Mouse (Mus musculus): ENCODE measurements at regions not wholly inside any gene's neighbourhood (a gene's known extent, or its start where the extent isn't known, plus 50 kb on each side); places are given as distances from the start of the nearest gene placed in this dataset.
A peak's percentile ranks its signal among the peaks of the same experiment; 100 is the strongest.
"Not testable (repeated sequence)": the region's sequence is repeated elsewhere in the genome, so short reads cannot be mapped to it uniquely, and the experiment has no call there.

DNA sequence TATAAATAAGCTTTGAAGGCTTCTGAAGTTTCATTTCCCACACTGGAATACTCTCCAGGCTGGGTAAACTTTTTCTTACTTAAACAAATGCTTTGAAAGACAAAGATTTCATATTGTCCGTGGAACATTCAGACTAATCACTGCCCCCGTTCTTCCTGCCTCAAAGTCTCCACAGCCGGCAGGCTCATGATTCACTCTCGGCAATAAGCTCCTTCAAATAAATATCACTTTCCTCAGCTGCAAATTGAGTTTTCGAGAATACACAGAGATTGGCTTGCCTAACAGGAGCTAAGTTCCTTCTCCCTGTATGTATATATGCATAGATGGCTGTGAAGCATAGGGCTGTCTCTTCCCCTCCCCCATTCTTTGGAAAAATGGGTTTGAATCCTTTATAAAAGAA is 249.2 kb upstream of the Tmpo start:
- H3K27me3 ChIP-seq (ENCODE audit: insufficient read depth, low read length), result no peaks in the 10 kb centered on the region
- DNase-seq (no peak), ATAC-seq (no peak)
- 0 out of 2 replicates have a peak, but pooled peaks cover 3% of the 10 kb centered on the region for H3K4me1 ChIP-seq (ENCODE audit: insufficient read depth)
- WGBS, result 35% methylated on average over 5 of the region's 5 CpGs
- no peak for TF ChIP-seq CTCF (IDR thresholded peaks at IDR 0.05; ENCODE audit: low read depth)
- no peak overlapping the region for H3K27ac ChIP-seq (ENCODE audit: low read depth, low read length)
- H3K4me3 ChIP-seq (ENCODE audit: low read depth, low read length), result no peak overlapping the region
- H3K9me3 ChIP-seq (ENCODE audit: low read length), result no peaks in the 10 kb centered on the region
- no peak overlapping the region for H3K9ac ChIP-seq
- H3K4me2 ChIP-seq (ENCODE audit: low read depth), result no peak overlapping the region
- H3K36me3 ChIP-seq (ENCODE audit: insufficient read depth), result no peaks in the 10 kb centered on the region

GRCm38 (mm10) chr10:91426584-91426983 is 245.5 kb upstream of the Tmpo start:
- H3K36me3 ChIP-seq (ENCODE audit: insufficient read depth), result no peaks in the 10 kb centered on the region
- ATAC-seq (no peak), DNase-seq (no peak)
- no peaks in the 10 kb centered on the region for H3K27me3 ChIP-seq (ENCODE audit: insufficient read depth, low read length)
- no peak overlapping the region for H3K4me2 ChIP-seq (ENCODE audit: low read depth)
- no peaks in the 10 kb centered on the region for H3K9me3 ChIP-seq (ENCODE audit: low read length)
- no peak overlapping the region for H3K27ac ChIP-seq (ENCODE audit: low read depth, low read length)
- H3K9ac ChIP-seq, result no peak overlapping the region
- no peak for TF ChIP-seq CTCF (IDR thresholded peaks at IDR 0.05; ENCODE audit: low read depth)
- no peak overlapping the region for H3K4me3 ChIP-seq (ENCODE audit: low read depth, low read length)
- WGBS, result 97% methylated on average over 3 of the region's 3 CpGs
- 0 out of 2 replicates have a peak, but pooled peaks cover 3% of the 10 kb centered on the region for H3K4me1 ChIP-seq (ENCODE audit: insufficient read depth)

- H3K4me1 ChIP-seq (ENCODE audit: insufficient read depth); H3K4me2 ChIP-seq (ENCODE audit: low read depth); H3K9me3 ChIP-seq (ENCODE audit: low read length); H3K27ac ChIP-seq (ENCODE audit: low read depth, low read length); H3K4me3 ChIP-seq (ENCODE audit: low read depth, low read length); DNase-seq; H3K36me3 ChIP-seq (ENCODE audit: insufficient read depth); ATAC-seq; H3K9ac ChIP-seq; H3K27me3 ChIP-seq (ENCODE audit: insufficient read depth, low read length): not testable (repeated sequence)
- 54% methylated on average over 7 of the region's 7 CpGs for WGBS
Measured at GRCm38 (mm10) chr10:91425625-91426385, 244.7 kb upstream of the Tmpo start.

DNA sequence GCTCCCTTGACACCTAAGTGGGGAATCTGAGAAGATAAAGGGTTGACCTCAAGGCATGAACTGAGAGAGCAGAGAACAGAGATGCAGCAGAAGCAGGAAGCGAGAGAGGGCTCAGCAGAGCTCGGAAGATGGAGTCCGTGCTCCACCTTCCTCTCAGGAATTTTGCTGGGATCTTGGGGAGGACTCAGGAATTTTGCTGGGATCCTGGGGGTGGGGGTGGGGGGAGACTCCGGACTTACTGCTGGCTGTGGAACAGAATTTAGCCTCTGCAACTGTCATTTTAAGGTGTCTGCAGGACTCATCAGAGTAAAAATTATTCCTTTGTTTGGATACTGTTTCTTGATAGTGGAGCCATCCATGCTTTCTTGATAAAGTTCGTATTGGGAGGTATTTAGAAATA is 243.7 kb upstream of the Tmpo start:
- WGBS, result 72% methylated on average over 5 of the region's 5 CpGs
- Histone ChIP-seq H3K4me2 (ENCODE audit: low read depth) (no peak overlapping the region), H3K4me3 (ENCODE audit: low read depth, low read length) (no peak overlapping the region), H3K36me3 (ENCODE audit: insufficient read depth) (no peaks in the 10 kb centered on the region), H3K27me3 (ENCODE audit: insufficient read depth, low read length) (no peaks in the 10 kb centered on the region), H3K9me3 (ENCODE audit: low read length) (no peaks in the 10 kb centered on the region), H3K27ac (ENCODE audit: low read depth, low read length) (no peak overlapping the region), H3K4me1 (ENCODE audit: insufficient read depth) (0 out of 2 replicates have a peak, but pooled peaks cover 3% of the 10 kb centered on the region), H3K9ac (no peak overlapping the region)
- ATAC-seq, result no peak
- TF ChIP-seq CTCF (IDR thresholded peaks at IDR 0.05; ENCODE audit: low read depth), result no peak
- no peak for DNase-seq

- no peaks in the 10 kb centered on the region for H3K27me3 ChIP-seq (ENCODE audit: insufficient read depth, low read length)
- ATAC-seq (peak; percentile 32; the same call in 1 of the 2 replicates), DNase-seq (peak; percentile 74)
- no peak overlapping the region for H3K9ac ChIP-seq
- H3K4me1 ChIP-seq (ENCODE audit: insufficient read depth), result 0 out of 2 replicates have a peak, but pooled peaks cover 8% of the 10 kb centered on the region
- H3K9me3 ChIP-seq (ENCODE audit: low read length), result no peaks in the 10 kb centered on the region
- H3K36me3 ChIP-seq (ENCODE audit: insufficient read depth), result no peaks in the 10 kb centered on the region
- H3K4me2 ChIP-seq (ENCODE audit: low read depth), result no peak overlapping the region
- no peak overlapping the region for H3K4me3 ChIP-seq (ENCODE audit: low read depth, low read length)
- WGBS, result 45% methylated on average over 3 of the region's 3 CpGs
- TF ChIP-seq CTCF (IDR thresholded peaks at IDR 0.05; ENCODE audit: low read depth), result no peak
- H3K27ac ChIP-seq (ENCODE audit: low read depth, low read length), result no peak overlapping the region
Measured at GRCm38 (mm10) chr10:91387255-91387654, 206.1 kb upstream of the Tmpo start.

- H3K4me1 ChIP-seq (ENCODE audit: insufficient read depth), result 0 out of 2 replicates have a peak, but pooled peaks cover 8% of the 10 kb centered on the region
- H3K9ac ChIP-seq, result no peak overlapping the region
- peak; percentile 70 for DNase-seq
- H3K27me3 ChIP-seq (ENCODE audit: insufficient read depth, low read length), result no peaks in the 10 kb centered on the region
- no peak overlapping the region for H3K4me3 ChIP-seq (ENCODE audit: low read depth, low read length)
- H3K9me3 ChIP-seq (ENCODE audit: low read length), result no peaks in the 10 kb centered on the region
- TF ChIP-seq CTCF (IDR thresholded peaks at IDR 0.05; ENCODE audit: low read depth), result no peak
- no peaks in the 10 kb centered on the region for H3K36me3 ChIP-seq (ENCODE audit: insufficient read depth)
- H3K27ac ChIP-seq (ENCODE audit: low read depth, low read length), result peak overlapping the region; percentile 37; the same call in 1 of the 2 replicates
- 21% methylated on average over 2 of the region's 2 CpGs for WGBS
- no peak overlapping the region for H3K4me2 ChIP-seq (ENCODE audit: low read depth)
- peak; percentile 94 for ATAC-seq
Measured at GRCm38 (mm10) chr10:91384372-91384771, 203.3 kb upstream of the Tmpo start.

DNA sequence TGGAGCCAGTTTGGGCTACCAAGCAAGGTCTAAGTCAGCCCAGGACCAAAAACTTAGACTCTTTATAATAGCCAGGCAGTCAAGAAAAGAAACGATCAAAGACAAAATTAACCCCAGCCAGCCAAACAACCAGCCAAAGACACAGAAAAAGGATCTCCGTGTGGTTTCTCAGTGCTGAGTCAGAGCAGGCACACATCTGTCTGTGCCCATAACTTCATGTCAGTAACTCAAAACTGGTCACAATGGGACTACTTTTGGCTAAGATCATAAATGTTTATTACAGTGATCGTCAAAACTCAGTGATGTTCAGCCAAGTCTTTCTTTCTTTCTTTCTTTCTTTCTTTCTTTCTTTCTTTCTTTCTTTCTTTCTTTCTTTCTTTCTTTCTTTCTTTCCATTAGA is 195.6 kb upstream of the Tmpo start:
- ATAC-seq (no peak), DNase-seq (no peak)
- H3K36me3 ChIP-seq (ENCODE audit: insufficient read depth), result no peaks in the 10 kb centered on the region
- H3K4me3 ChIP-seq (ENCODE audit: low read depth, low read length), result no peak overlapping the region
- H3K27ac ChIP-seq (ENCODE audit: low read depth, low read length), result no peak overlapping the region
- H3K4me2 ChIP-seq (ENCODE audit: low read depth), result no peak overlapping the region
- no peaks in the 10 kb centered on the region for H3K4me1 ChIP-seq (ENCODE audit: insufficient read depth)
- H3K27me3 ChIP-seq (ENCODE audit: insufficient read depth, low read length), result no peaks in the 10 kb centered on the region
- H3K9me3 ChIP-seq (ENCODE audit: low read length), result no peaks in the 10 kb centered on the region
- 89% methylated on average over 3 of the region's 3 CpGs for WGBS
- H3K9ac ChIP-seq, result no peak overlapping the region
- no peak for TF ChIP-seq CTCF (IDR thresholded peaks at IDR 0.05; ENCODE audit: low read depth)
